Mouse (Mus musculus) heart, postnatal 4 days (tissue): ENCODE data around the gene Ift88. TPM values are rescaled to one million over a fixed set of nuclear protein-coding genes. Genes with fewer than 3 reads are reported as not detected.

ENCODE experiments used
- DNase-seq: peaks from one replicate; pipeline ENCODE4 v3.0.0; 2021
- total RNA-seq, 2 experiments: library from RNA; stranded (reverse); gene quantifications; 2 replicates each; pipeline ENCODE4 v1.2.3; 2021

Gene Ift88
- total RNA-seq, result 1 to 10 TPM; 5.4 to 8.1 TPM

GRCm38 (mm10) chr14:57423432-57424211, at the start of gene Ift88:
Ift88 (plus strand) TSS chr14:57424062.
- peak; percentile 95 for DNase-seq

- DNase-seq, result no peak
These were observed 48.7 kb upstream of the Ift88 start for GRCm38 (mm10) chr14:57375205-57375604.

GRCm38 (mm10) chr14:57376016-57376415, 47.8 kb upstream of the Ift88 start:
- DNase-seq, result no peak

GRCm38 (mm10) chr14:57376956-57377355, 46.9 kb upstream of the Ift88 start:
- no peak for DNase-seq

- no peak for DNase-seq
These were observed 46.3 kb upstream of the Ift88 start for GRCm38 (mm10) chr14:57377531-57377930.

GRCm38 (mm10) chr14:57385667-57386066, 38.2 kb upstream of the Ift88 start:
- DNase-seq, result no peak

GRCm38 (mm10) chr14:57386758-57387561, 36.9 kb upstream of the Ift88 start:
- peak; percentile 17 for DNase-seq

GRCm38 (mm10) chr14:57391621-57392020, 32.2 kb upstream of the Ift88 start:
- no peak for DNase-seq

- no peak for DNase-seq
These were observed 31.6 kb upstream of the Ift88 start for GRCm38 (mm10) chr14:57392278-57392677.

- no peak for DNase-seq
These were observed 28.4 kb upstream of the Ift88 start for GRCm38 (mm10) chr14:57395470-57395869.

GRCm38 (mm10) chr14:57397221-57397620, 26.6 kb upstream of the Ift88 start:
- DNase-seq, result no peak

GRCm38 (mm10) chr14:57398065-57398757, 25.7 kb upstream of the Ift88 start, which contains the start of gene Cryl1:
Cryl1 (minus strand) TSS chr14:57398529.
- peak; percentile 98 for DNase-seq

- DNase-seq, result peak; percentile 20
These were observed 24.9 kb upstream of the Ift88 start for GRCm38 (mm10) chr14:57398813-57399427.

GRCm38 (mm10) chr14:57402815-57403214, 21.0 kb upstream of the Ift88 start:
- no peak for DNase-seq

GRCm38 (mm10) chr14:57407039-57407987, 16.5 kb upstream of the Ift88 start:
- peak; percentile 63 for DNase-seq

- no peak for DNase-seq
These were observed 15.8 kb upstream of the Ift88 start for GRCm38 (mm10) chr14:57408100-57408499.

- no peak for DNase-seq
These were observed 14.8 kb upstream of the Ift88 start for GRCm38 (mm10) chr14:57409106-57409505.

GRCm38 (mm10) chr14:57412166-57412565, 11.7 kb upstream of the Ift88 start:
- no peak for DNase-seq

- DNase-seq, result no peak
These were observed 6.7 kb upstream of the Ift88 start for GRCm38 (mm10) chr14:57417187-57417586.

- DNase-seq, result no peak
These were observed 325 bp downstream of the Ift88 start for GRCm38 (mm10) chr14:57424212-57424561.

GRCm38 (mm10) chr14:57430451-57430850, 6.6 kb downstream of the Ift88 start:
- DNase-seq, result no peak
